Mouse (Mus musculus) kidney, postnatal 25 days (tissue): ENCODE data around the gene Glp2r.
A peak's percentile ranks its signal among the peaks of the same experiment; 100 is the strongest.

ENCODE experiments used
- DNase-seq, 2 experiments: peaks; one replicate each; pipeline ENCODE4 v3.0.0; 2021; ENCODE audit warnings: mixed read lengths in 2 of 2

Glp2r gene

GRCm38 (mm10) chr11:67632906-67633305 is 138.0 kb downstream of the Glp2r start:
- DNase-seq: peak; percentile 16 to 64

- peak; percentile 70 to 79 for DNase-seq
These were observed 142.4 kb downstream of the Glp2r start for GRCm38 (mm10) chr11:67628522-67628921.

DNA sequence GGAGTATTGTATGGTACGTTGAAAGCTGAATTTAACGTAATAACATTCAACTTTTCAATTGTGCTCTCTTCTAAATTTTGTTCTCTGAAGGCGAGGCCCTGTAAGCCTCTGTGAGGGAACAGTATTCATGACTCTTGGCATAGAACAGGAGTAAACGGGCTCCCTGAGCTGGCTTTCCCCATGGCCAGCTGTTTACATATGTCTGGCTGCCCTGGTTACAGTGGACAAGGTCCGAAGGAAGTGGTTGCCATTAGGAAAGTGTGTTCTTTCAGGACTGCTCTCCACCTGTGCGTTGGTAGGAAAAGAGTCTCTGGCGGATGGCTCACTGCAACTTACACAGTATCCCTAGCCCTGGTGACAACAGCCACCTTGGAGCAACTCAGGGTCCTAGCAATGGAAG is 143.8 kb downstream of the Glp2r start:
- no peak for DNase-seq

- no peak for DNase-seq
These were observed 148.6 kb downstream of the Glp2r start for GRCm38 (mm10) chr11:67622340-67622739.

DNA sequence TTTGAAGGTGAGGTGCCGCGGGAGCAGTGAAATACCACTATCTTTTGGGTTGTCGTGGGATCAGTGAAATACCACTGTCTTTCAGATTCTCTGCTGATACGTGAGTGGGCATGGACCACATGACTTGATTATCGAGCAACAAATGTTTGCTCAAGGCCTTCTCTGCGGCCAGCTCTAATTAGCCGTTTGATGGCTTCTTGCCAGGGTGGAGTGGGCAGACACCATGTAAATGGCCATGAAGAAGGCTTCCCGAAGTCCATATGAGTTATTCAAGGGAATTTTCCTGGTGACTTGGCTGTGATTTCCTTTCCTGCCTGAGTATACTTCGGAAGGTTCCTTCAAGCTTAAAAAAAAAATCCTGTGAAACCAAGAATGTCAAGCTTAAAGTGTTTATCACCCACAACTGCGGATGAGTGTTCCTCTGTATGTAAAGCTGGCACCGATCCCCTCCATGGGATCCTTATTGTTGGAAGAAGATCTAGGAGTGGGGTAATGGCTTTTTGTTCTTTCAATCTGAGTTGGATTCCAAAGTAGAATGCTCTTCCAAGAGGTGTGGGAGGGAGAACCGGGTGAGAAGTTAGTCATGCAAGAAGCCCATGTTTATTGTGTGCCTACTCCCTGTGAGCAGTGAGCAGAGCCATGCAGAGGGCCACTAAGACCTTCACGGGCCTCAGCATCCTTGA is 154.3 kb downstream of the Glp2r start:
- no peak for DNase-seq

DNA sequence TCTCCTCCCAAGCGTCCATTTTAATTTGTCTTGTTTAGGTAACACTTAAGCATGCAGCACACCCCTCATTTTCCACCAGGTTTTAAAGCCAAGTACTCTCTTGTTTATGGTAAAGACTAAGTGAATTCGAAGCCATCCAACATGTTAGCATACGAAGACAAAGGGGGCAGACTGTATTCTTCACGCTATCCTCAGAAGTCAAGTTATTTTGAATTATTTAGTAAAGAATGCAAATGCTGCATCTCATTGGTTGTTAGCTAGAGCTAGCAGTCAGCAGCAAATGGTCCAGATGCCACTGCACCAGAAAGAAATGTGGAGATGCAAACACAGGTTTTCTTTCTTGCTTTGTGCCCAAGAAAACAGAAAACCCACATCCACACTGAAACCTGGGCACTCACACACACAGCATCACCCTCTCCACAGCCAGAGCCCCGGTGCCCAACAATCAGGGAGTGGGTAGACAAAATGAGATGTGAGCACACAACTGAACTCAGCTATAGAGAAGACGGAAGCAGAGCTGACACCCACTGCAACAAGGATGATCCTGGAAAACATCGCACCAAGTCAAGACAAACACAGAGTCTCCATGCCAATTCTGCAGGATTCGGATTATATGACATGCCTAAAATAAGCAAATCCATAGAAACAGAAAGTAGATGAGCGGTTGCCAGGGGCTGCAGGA is 158.7 kb downstream of the Glp2r start:
- DNase-seq: peak in 1 of 2 experiments; percentile 13
